Mouse (Mus musculus): ENCODE results near the gene Ppargc1a. TPM values are rescaled to one million over a fixed set of nuclear protein-coding genes. Genes with fewer than 3 reads are reported as not detected.

Ppargc1a gene
- polyA plus RNA-seq, 2 experiments = 1.8 to 3.8 TPM

DNA sequence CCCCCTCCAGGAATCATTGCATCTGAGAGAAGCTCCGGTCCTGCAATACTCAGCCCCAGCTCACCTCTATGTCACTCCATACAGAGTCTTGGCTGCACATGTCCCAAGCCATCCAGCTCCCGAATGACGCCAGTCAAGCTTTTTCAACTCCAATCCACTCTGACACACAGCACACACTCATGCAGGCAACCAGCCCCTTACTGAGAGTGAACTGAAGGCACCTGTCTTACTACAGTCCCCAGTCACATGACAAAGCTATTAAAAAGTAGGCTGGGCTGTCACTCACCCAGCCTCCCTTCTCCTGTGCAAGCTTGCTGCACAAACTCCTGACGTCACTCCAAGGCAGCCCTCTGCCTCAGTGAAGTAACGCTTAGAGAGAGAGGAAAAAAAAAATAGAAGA, 13.9 kb downstream of the Ppargc1a start:
- peak; percentile 55 for DNase-seq (ENCODE audit: low spot score)
- peak; percentile 86 for ATAC-seq (ENCODE audit: low FRiP score, low read depth)
- no peaks in the 10 kb centered on the region for H3K36me3 ChIP-seq (ENCODE audit: control insufficient read depth, insufficient read depth, low read length)
- WGBS = 4% methylated on average over 5 of the region's 5 CpGs
- H3K4me1 ChIP-seq (ENCODE audit: control insufficient read depth, insufficient read depth, low read length) = peaks cover 9% of the 10 kb centered on the region; the same call in 1 of the 2 replicates
- no peaks in the 10 kb centered on the region for H3K27me3 ChIP-seq (ENCODE audit: control insufficient read depth, insufficient read depth, low read length)
- peak overlapping the region; percentile 55 for H3K4me3 ChIP-seq (replicated peaks; ENCODE audit: low read length)
- 0 out of 2 replicates have a peak overlapping the region, but pooled peaks have one; percentile 9 for H3K9ac ChIP-seq (ENCODE audit: low read depth, low read length, severe bottlenecking)
- TF ChIP-seq POLR2A (IDR thresholded peaks at IDR 0.05; ENCODE audit: borderline replicate concordance, extremely low read depth, insufficient read depth, insufficient read length) = no peak
- H3K9me3 ChIP-seq (ENCODE audit: control insufficient read depth, low read length) = no peaks in the 10 kb centered on the region
- H3K27ac ChIP-seq (replicated peaks; ENCODE audit: low read depth, low read length) = no peak overlapping the region
- peak overlapping the region; percentile 52 for H3K4me2 ChIP-seq (replicated peaks; ENCODE audit: low read depth, low read length, severe bottlenecking)

DNA sequence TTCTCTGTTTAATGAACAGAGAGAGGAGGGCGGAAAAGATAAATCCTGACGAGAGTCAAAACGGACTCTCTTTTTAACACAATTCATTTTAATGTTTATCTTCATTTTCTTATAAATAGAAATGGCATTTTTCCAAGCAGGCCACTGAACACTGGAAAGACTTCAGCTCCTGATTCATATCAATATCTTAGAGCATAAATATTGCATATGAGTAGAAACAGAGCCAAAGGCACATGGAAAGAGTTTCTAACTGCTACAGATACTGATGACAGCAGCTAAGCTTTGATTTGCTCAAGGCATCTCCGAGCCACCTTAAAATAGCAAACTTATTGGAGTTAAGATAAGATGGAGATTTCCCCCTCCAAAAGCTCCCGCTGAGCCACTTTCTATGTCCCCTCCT, 14.3 kb downstream of the Ppargc1a start:
- H3K9ac ChIP-seq (ENCODE audit: low read depth, low read length, severe bottlenecking) = peak overlapping the region; percentile 48; the same call in 1 of the 2 replicates
- H3K4me1 ChIP-seq (ENCODE audit: control insufficient read depth, insufficient read depth, low read length) = peaks cover 9% of the 10 kb centered on the region; the same call in 1 of the 2 replicates
- peak overlapping the region; percentile 52 for H3K4me2 ChIP-seq (replicated peaks; ENCODE audit: low read depth, low read length, severe bottlenecking)
- DNase-seq (ENCODE audit: low spot score) (peak; percentile 61), ATAC-seq (ENCODE audit: low FRiP score, low read depth) (no peak)
- peak overlapping the region; percentile 55 for H3K4me3 ChIP-seq (replicated peaks; ENCODE audit: low read length)
- 3% methylated on average over 5 of the region's 5 CpGs for WGBS
- peak overlapping the region; percentile 58 for H3K27ac ChIP-seq (replicated peaks; ENCODE audit: low read depth, low read length)
- no peaks in the 10 kb centered on the region for H3K9me3 ChIP-seq (ENCODE audit: control insufficient read depth, low read length)
- H3K27me3 ChIP-seq (ENCODE audit: control insufficient read depth, insufficient read depth, low read length) = no peaks in the 10 kb centered on the region
- H3K36me3 ChIP-seq (ENCODE audit: control insufficient read depth, insufficient read depth, low read length) = no peaks in the 10 kb centered on the region
- no peak for TF ChIP-seq POLR2A (IDR thresholded peaks at IDR 0.05; ENCODE audit: borderline replicate concordance, extremely low read depth, insufficient read depth, insufficient read length)

DNA sequence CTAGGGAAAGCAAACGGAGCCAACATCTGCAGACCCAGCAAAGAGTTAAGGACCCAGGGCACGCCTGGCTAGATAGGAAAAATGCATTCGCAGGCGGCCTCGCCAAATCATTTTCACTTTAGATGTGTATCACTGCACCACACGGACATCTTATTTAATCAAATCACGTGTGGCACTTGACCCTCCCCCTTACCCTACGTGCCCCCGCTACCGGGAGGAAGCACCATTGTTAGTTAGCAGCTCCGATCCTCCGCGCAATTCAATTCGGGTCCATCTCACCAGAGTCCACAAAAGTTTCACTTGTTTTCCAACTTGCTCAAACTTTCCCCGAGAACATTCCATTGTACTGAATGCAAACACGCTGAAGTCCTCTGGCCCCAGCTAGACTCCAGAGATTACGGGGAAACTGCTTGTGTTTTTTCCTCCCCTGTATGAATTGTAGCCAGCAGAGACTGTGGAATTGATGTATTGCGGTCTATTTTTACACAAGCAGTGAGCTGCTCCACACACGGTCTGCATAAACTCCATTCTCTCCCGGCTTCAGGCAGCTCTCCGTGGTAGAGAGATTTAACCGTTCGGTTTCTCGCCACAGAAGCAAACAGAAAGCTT, 14.9 kb downstream of the Ppargc1a start:
- peak overlapping the region; percentile 58 for H3K27ac ChIP-seq (replicated peaks; ENCODE audit: low read depth, low read length)
- under 1% methylated on average over 24 of the region's 24 CpGs for WGBS
- peak; percentile 38; the same call in 1 of the 2 replicates for TF ChIP-seq POLR2A (IDR thresholded peaks at IDR 0.05; ENCODE audit: borderline replicate concordance, extremely low read depth, insufficient read depth, insufficient read length)
- peaks cover 9% of the 10 kb centered on the region; the same call in 1 of the 2 replicates for H3K4me1 ChIP-seq (ENCODE audit: control insufficient read depth, insufficient read depth, low read length)
- peak overlapping the region; percentile 55 for H3K4me3 ChIP-seq (replicated peaks; ENCODE audit: low read length)
- peak overlapping the region; percentile 52 for H3K4me2 ChIP-seq (replicated peaks; ENCODE audit: low read depth, low read length, severe bottlenecking)
- H3K9ac ChIP-seq (ENCODE audit: low read depth, low read length, severe bottlenecking) = peak overlapping the region; percentile 48
- H3K9me3 ChIP-seq (ENCODE audit: control insufficient read depth, low read length) = no peaks in the 10 kb centered on the region
- ATAC-seq (ENCODE audit: low FRiP score, low read depth) (peak; percentile 69), DNase-seq (ENCODE audit: low spot score) (peak; percentile 68)
- no peaks in the 10 kb centered on the region for H3K27me3 ChIP-seq (ENCODE audit: control insufficient read depth, insufficient read depth, low read length)
- H3K36me3 ChIP-seq (ENCODE audit: control insufficient read depth, insufficient read depth, low read length) = no peaks in the 10 kb centered on the region

DNA sequence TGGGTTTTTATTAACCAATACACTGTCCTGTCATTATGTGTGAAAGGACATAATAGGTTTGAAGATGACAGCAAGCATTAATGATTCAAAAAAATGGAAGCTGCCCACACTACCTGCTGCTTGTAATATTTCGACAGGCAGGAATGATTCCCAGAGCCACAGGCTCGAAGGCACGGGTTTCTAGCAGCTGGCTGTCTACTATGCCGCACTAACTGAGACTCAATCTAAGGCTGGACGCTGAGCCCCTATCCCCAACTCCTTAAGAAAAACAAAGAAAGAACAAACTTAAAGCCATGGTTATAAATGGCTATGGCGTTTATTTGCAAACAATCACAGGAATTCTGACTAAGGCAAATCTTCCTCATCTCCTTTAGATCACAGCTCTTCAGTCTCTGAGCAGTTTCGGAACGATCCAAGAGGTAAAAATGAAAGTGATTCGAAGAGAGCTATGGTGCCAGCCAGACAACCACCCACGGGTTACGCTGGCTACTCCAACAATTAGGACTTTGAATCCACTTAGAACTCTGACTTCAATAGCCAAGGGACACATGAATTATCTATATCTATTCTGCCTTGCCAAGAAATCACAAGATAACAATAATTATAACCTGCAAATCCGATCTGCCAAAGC, 15.6 kb downstream of the Ppargc1a start:
- Histone ChIP-seq H3K4me2 (replicated peaks; ENCODE audit: low read depth, low read length, severe bottlenecking) (peak overlapping the region; percentile 52), H3K4me1 (ENCODE audit: control insufficient read depth, insufficient read depth, low read length) (peaks cover 9% of the 10 kb centered on the region; the same call in 1 of the 2 replicates), H3K9ac (ENCODE audit: low read depth, low read length, severe bottlenecking) (peak overlapping the region; percentile 48), H3K27ac (replicated peaks; ENCODE audit: low read depth, low read length) (no peak overlapping the region; the same call in 1 of the 2 replicates), H3K36me3 (ENCODE audit: control insufficient read depth, insufficient read depth, low read length) (no peaks in the 10 kb centered on the region), H3K9me3 (ENCODE audit: control insufficient read depth, low read length) (no peaks in the 10 kb centered on the region), H3K27me3 (ENCODE audit: control insufficient read depth, insufficient read depth, low read length) (no peaks in the 10 kb centered on the region), H3K4me3 (replicated peaks; ENCODE audit: low read length) (peak overlapping the region; percentile 55)
- ATAC-seq (ENCODE audit: low FRiP score, low read depth) (peak; percentile 13; the same call in 1 of the 2 replicates), DNase-seq (ENCODE audit: low spot score) (no peak)
- 15% methylated on average over 12 of the region's 12 CpGs for WGBS
- no peak for TF ChIP-seq POLR2A (IDR thresholded peaks at IDR 0.05; ENCODE audit: borderline replicate concordance, extremely low read depth, insufficient read depth, insufficient read length)

DNA sequence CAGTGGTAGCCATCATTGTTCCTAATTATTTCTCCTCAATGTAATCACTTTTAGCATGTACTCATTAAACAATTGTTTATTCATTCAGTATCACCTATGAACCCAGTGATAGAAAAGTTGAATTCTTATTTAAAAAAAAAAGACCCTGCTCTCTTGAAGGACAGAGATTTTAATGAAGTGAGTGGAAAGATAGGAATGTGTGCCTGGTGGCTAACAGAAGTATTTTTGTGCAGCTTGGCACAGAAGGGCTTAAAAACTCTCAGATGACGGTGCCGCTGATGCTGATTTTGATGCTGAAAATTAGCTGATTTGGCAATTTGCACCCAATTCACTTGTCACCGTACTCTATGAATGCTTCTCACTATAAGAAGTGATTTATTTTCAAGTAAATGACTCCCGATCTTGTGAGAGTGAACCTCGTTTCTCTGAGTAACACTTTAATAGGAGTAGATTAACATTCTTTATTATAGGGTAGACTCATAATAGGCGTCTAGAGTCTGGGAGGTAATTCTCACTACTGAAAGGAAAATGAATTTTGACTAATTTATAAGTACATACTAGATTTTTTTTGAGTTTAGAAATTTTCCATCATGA, 20.0 kb downstream of the Ppargc1a start:
- no peak for DNase-seq (ENCODE audit: low spot score)
- no peaks in the 10 kb centered on the region for H3K36me3 ChIP-seq (ENCODE audit: control insufficient read depth, insufficient read depth, low read length)
- H3K4me2 ChIP-seq (replicated peaks; ENCODE audit: low read depth, low read length, severe bottlenecking) = no peak overlapping the region
- no peak overlapping the region for H3K9ac ChIP-seq (ENCODE audit: low read depth, low read length, severe bottlenecking)
- no peaks in the 10 kb centered on the region for H3K27me3 ChIP-seq (ENCODE audit: control insufficient read depth, insufficient read depth, low read length)
- H3K9me3 ChIP-seq (ENCODE audit: control insufficient read depth, low read length) = no peaks in the 10 kb centered on the region
- TF ChIP-seq POLR2A (IDR thresholded peaks at IDR 0.05; ENCODE audit: borderline replicate concordance, extremely low read depth, insufficient read depth, insufficient read length) = no peak
- H3K27ac ChIP-seq (replicated peaks; ENCODE audit: low read depth, low read length) = no peak overlapping the region
- ATAC-seq (ENCODE audit: low FRiP score, low read depth) = no peak
- H3K4me3 ChIP-seq (replicated peaks; ENCODE audit: low read length) = no peak overlapping the region
- no peaks in the 10 kb centered on the region for H3K4me1 ChIP-seq (ENCODE audit: control insufficient read depth, insufficient read depth, low read length)
- WGBS = 40% methylated on average over 6 of the region's 6 CpGs
